Mouse (Mus musculus) spleen, postnatal 4 days (tissue): ENCODE measurements around the gene Aldh9a1.
"Not testable (repeated sequence)": the region's sequence is repeated elsewhere in the genome, so short reads cannot be mapped to it uniquely, and the experiment has no call there.

ENCODE experiments used
- DNase-seq, 2 experiments: peaks; one replicate each; pipeline ENCODE4 v3.0.0; 2022; ENCODE audit warnings: low spot score in 2 of 2

The Aldh9a1 gene

DNA sequence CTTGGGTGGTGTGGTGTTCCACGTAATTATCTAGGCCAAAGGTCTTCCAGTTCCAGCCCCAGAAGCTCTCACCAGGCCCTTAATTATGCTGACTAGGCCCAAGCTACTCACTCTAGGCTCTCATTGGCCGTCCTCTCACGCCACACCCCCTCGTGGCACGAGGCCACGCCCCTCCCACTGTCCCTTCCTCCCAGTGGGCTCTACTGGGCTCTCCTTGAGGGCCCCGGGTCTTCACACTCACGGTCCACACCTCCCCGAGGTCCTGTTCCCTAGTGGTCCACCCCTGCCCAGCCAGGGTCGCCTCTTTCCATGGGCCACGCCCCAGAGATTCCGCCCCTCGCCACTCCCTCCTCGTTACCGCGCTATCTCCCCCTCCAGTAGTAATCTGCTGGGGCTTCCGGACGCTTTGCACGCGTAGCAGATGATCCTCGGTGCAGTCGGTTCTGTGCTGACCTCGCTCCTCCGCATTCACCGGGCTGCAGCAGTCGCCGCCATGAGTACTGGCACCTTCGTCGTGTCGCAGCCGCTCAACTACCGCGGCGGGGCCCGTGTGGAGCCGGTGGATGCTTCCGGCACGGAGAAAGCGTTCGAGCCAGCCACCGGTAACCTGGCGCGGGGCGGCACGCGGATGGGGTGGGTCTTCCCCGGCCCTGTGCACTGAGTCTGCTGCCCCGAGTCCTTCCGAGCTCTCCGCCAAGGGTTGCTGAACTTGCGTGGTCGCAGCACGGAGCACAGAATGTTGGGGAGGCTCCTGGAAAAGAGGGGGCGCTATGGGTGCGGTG is at the start of gene Aldh9a1:
Aldh9a1 (plus strand) TSS at position 177 of the 782 bp plus-strand sequence.
- DNase-seq = peak; percentile 89 to 92

GRCm38 (mm10) chr1:167300122-167300521 is 49.7 kb upstream of the Aldh9a1 start:
- DNase-seq = no peak

- DNase-seq = no peak
Measured at GRCm38 (mm10) chr1:167305501-167306137, 44.2 kb upstream of the Aldh9a1 start.

DNA sequence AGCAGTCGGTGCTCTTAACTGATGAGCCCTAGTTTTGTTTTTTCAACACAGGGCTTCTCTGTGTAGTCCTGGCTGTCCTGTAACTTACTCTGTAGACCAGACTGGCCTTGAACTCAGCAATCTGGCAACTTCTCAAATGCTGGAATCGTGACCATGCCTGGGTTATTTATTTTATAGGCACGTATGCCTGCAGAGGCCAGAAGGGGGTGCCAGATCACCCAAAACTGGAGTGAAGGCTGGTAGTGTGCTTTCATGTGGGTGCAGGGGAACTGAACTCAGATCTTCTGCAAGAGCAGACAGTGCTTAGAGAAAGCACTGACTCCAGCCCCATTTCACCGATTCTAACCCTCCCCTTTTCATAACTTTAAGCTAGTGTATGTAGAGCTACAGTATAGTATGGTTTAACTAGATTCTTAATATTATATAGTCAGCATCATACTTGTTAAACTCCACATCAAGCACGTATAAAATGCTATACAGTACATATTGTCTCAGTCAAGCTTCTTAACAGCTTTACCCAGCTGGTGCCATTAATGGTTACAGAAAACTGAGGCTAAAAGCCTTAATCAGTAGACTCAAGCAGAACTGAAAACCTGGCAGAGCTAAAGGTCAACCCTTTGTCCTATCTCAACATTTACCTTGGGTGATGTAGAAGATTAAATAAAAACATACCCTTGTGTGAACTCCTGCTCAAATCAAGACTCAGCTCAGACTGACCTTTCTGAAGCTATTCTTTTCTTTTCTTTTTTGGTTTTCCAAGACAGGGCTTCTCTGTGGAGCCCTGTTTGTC is 43.1 kb upstream of the Aldh9a1 start:
- DNase-seq = peak; percentile 71 to 82

- no peak for DNase-seq
Measured at GRCm38 (mm10) chr1:167307674-167308073, 42.1 kb upstream of the Aldh9a1 start.

GRCm38 (mm10) chr1:167308261-167309054 is 41.3 kb upstream of the Aldh9a1 start, which contains the start of gene Tmco1:
Gene Tmco1 (plus strand): TSS chr1:167308378.
- DNase-seq = peak; percentile 98 to 99

DNA sequence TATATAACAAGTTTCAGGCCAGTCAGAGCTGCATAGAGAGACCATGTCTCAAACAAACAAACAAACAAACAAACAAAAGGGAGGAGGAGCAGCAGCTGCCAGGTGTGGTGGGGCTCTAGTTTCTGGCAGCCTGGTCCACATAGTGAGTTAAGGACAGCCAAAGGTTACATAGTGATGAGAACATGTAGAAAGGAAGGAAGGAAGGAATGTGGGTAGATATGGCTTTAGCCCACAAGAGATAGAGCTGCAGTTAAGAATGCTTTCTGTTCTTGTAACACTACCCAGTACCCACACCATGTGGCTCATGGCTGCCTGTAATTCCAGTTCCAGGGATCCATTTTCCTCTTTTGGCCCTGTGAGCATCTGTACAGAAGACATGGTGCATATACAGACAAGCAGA is 37.4 kb upstream of the Aldh9a1 start:
- no peak for DNase-seq

DNA sequence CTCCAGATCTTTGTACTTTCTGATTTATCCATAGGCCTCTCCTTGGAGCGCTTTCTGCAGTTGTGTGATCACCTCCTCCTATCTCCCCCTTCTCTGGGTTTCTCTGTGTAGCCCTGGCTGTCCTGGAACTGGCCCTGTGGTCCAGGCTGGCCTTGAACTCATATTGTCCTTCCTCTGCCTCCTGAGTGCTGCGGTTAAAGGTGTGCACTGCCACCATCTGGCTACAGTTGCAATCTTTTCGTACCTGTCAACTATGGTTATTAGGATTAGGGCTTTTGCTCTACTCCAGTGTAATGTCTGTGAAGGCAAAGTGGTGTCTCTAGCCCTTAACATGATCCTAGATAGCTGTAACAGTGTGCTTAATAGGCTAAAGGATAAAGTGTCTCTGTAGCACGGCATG is 36.6 kb upstream of the Aldh9a1 start:
- no peak for DNase-seq

- DNase-seq = no peak
Measured at GRCm38 (mm10) chr1:167321691-167322090, 28.1 kb upstream of the Aldh9a1 start.

GRCm38 (mm10) chr1:167328776-167329175 is 21.0 kb upstream of the Aldh9a1 start:
- no peak for DNase-seq

DNA sequence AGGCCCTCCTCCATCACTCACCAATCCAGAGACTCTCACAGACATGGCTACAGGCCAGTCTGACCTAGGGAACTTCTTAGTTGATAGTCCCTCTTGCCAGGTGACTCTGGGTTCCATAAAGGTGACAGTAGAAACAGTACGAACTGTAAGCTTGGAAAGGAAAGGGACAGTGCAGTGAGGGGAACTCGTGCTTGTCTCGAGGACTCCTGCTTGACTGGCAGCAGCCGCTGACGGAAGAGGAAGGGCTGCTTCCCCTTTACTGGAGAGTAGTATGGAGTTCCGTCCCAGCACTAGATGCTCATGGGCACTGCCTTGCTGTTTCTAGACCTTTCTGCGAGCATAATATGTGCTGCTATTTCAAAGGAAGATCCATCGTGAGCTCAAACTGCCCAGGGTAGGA is 18.7 kb upstream of the Aldh9a1 start:
- no peak for DNase-seq

DNA sequence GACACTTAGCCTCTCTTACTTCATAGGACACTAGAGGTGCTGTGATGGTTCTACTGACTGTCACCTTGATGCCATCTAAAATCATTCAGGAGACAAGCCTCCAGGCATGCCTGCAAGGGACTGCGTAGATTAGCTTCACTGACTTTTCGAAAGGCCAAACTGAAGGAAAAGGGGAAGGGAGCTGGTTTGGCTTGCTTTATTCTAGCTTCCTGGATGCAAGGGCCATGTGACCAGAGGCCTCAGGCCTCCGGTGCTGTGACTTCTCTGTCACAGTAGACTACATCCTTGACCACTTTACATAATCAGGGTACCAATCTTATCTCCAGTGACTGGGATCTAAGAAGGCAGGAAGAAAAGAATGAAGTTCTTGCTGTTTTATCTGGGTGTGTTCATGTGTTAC is 13.4 kb upstream of the Aldh9a1 start:
- no peak for DNase-seq

GRCm38 (mm10) chr1:167337463-167338095 is 12.2 kb upstream of the Aldh9a1 start:
- peak; percentile 75 to 90 for DNase-seq

DNA sequence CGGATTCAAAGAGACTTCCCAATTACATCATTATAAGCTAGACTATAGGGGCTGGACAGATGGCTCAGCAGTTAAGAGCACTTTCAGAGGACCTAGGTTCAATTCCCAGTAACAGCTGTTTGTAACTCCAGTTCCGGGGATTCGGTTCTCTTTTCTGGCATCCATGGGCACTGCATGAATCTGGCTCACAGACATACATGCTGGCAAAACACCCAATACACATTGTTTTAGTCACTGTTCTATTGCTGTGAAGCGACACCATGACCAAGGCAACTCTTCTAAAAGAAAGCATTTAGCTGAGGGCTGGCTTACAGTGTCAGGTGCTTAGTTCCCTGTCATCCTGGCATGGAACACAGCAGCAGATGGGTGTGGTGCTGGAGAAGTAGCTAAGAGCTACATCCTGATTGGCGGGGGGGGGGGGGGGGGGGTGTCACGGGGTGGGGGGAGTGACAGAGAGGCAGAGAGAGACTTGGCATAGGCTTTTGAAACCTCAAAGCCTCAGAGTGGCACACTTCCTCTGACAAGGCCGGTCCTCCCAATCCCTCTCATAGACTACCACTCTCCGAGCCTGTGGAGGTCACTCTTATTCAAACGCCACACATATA is 10.5 kb upstream of the Aldh9a1 start:
- DNase-seq = no peak

DNA sequence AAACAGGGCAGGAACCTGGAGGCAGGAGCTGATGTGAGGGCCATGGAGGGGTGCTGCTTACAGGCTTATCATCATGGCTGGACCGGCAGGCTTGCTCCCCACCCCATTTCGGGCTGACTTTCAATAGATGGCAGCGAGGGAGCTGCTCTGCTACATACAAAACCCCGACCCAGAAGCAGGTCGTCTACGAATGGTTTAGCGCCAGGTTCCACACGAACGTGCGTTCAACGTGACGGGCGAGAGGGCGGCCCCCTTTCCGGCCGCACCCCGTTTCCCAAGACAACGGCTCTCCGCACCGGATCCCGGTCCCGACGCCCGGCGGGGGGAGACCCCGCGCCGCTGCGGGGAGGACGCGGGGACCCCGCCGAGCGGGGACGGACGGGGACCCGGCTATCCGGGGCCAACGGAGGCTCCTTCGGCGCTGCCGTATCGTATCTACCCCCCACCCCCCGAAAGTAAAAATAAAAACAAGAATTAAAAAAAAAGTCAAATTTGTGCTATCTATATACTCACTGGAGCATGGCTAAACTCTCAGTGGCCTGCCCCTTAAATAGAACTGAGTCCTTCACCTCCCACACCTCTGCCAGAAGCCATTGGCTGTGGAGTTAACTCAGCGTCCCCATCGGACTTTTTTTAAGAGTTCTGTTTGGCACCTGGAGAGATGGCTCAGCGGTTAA is 9.5 kb upstream of the Aldh9a1 start:
- DNase-seq = peak in 1 of 2 experiments; percentile 59

- DNase-seq = peak in 1 of 2 experiments; percentile 61
Measured at GRCm38 (mm10) chr1:167340910-167341528, 8.8 kb upstream of the Aldh9a1 start.

DNA sequence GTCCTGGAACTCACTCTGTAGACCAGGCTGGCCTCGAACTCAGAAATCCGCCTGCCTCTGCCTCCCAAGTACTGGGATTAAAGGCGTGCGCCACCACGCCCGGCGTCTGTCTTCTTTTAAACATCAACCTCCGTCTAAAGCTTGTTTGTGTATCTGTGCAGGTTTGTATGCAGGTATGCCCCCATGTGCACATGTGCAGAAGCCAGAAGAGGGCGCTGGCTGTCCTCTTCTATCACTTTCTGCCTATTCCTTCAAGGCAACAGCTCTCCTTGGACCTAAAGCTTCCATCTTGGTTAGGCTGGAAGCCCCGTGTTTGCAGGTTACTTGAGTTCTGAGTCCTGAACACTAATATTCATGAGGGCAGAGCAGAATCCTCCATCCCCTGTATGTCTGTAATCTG is 7.0 kb upstream of the Aldh9a1 start:
- DNase-seq = no peak

DNA sequence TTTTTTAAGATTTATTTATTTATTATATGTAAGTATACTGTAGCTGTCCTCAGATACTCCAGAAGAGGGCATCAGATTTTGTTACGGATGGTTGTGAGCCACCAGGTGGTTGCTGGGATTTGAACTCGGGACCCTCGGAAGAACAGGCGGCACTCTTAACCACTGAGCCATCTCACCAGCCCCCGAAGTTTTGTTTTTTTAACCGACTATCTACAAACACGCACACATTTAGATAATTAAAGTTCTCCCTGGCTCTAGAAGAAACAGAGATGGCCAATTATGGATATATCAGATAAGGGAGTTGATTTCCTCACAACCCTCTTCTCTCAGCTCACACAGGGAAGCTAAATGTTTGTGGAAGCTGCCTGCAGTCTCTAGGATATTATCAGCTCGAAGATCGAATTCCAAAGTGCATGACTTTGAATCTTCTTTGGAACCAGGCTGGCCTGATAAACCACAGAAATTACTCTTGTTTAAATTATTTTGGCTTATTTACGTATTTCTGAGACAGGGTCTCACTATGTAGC is 3.7 kb upstream of the Aldh9a1 start:
- not testable (repeated sequence) for DNase-seq

- not testable (repeated sequence) for DNase-seq
Measured at GRCm38 (mm10) chr1:167349206-167349605, 585 bp upstream of the Aldh9a1 start.
